Mouse (Mus musculus) frontal cortex, adult (tissue): ENCODE measurements around the gene Siglecf.
"Not testable (repeated sequence)": the region's sequence is repeated elsewhere in the genome, so short reads cannot be mapped to it uniquely, and the experiment has no call there.

Source experiments
- ATAC-seq: cut with Nextera tagmentation; 2 replicates; pipeline ENCODE4 v1.9.2; 2017; ENCODE audit warnings: mild to moderate bottlenecking, moderate library complexity, mixed read lengths; ENCODE audit not compliant: low TSS enrichment

Siglecf gene

GRCm38 (mm10) chr7:43351154-43351553, at the start of gene Siglecf:
Gene Siglecf, plus strand, starts transcription at chr7:43351341.
- ATAC-seq = no peak

- ATAC-seq = peak; percentile 57; the same call in 1 of the 2 replicates
Observed at GRCm38 (mm10) chr7:43305235-43305634, 45.9 kb upstream of the Siglecf start.

- ATAC-seq = no peak
Observed at GRCm38 (mm10) chr7:43309069-43309468, 42.1 kb upstream of the Siglecf start.

- ATAC-seq = no peak
Observed at GRCm38 (mm10) chr7:43311632-43312031, 39.5 kb upstream of the Siglecf start.

- no peak; the same call in none of the 2 replicates for ATAC-seq
Observed at GRCm38 (mm10) chr7:43312386-43313012, 38.6 kb upstream of the Siglecf start.

GRCm38 (mm10) chr7:43313013-43313428, 38.1 kb upstream of the Siglecf start, which contains the start of gene Zfp715:
Gene Zfp715, minus strand, starts transcription at chr7:43313294.
- ATAC-seq = peak; percentile 97

GRCm38 (mm10) chr7:43326223-43326780, 24.8 kb upstream of the Siglecf start:
- ATAC-seq = no peak

GRCm38 (mm10) chr7:43328101-43328500, 23.0 kb upstream of the Siglecf start:
- no peak for ATAC-seq

GRCm38 (mm10) chr7:43333203-43333602, 17.9 kb upstream of the Siglecf start:
- no peak for ATAC-seq

GRCm38 (mm10) chr7:43333899-43334298, 17.2 kb upstream of the Siglecf start:
- no peak for ATAC-seq

- no peak for ATAC-seq
Observed at GRCm38 (mm10) chr7:43340771-43341170, 10.4 kb upstream of the Siglecf start.

- no peak for ATAC-seq
Observed at GRCm38 (mm10) chr7:43343191-43343590, 8.0 kb upstream of the Siglecf start.

GRCm38 (mm10) chr7:43344020-43344419, 7.1 kb upstream of the Siglecf start:
- no peak for ATAC-seq

- no peak for ATAC-seq
Observed at GRCm38 (mm10) chr7:43344491-43344890, 6.7 kb upstream of the Siglecf start.

GRCm38 (mm10) chr7:43346148-43346547, 5.0 kb upstream of the Siglecf start:
- no peak for ATAC-seq

GRCm38 (mm10) chr7:43346571-43346970, 4.6 kb upstream of the Siglecf start:
- ATAC-seq = no peak

GRCm38 (mm10) chr7:43349623-43350022, 1.5 kb upstream of the Siglecf start:
- not testable (repeated sequence) for ATAC-seq

- no peak for ATAC-seq
Observed at GRCm38 (mm10) chr7:43353118-43353517, 2.0 kb downstream of the Siglecf start.

GRCm38 (mm10) chr7:43353758-43354157, 2.6 kb downstream of the Siglecf start:
- ATAC-seq = no peak

- peak; percentile 20; the same call in 1 of the 2 replicates for ATAC-seq
Observed at GRCm38 (mm10) chr7:43354893-43355835, 4.0 kb downstream of the Siglecf start.

- ATAC-seq = no peak
Observed at GRCm38 (mm10) chr7:43358556-43358955, 7.4 kb downstream of the Siglecf start.

GRCm38 (mm10) chr7:43361442-43361841, 10.3 kb downstream of the Siglecf start:
- no peak for ATAC-seq
